Mouse (Mus musculus) cortical plate, adult 2 months (tissue): ENCODE measurements around the gene Dnajc17.

Source experiments
- CTCF ChIP-seq: fragments of 200-500 bp; IDR thresholded peaks from 2 replicates; pipeline ENCODE4 v1.5.1; 2011; ENCODE audit warnings: mild to moderate bottlenecking, control low read depth, low read length; ENCODE audit not compliant: insufficient read depth; ENCODE audit errors: extremely low read depth
- POLR2A ChIP-seq: fragments of 200-500 bp; IDR thresholded peaks from 2 replicates; pipeline ENCODE4 v1.6.1; 2011; ENCODE audit warnings: mild to moderate bottlenecking, low read length, control low read depth; ENCODE audit not compliant: insufficient read depth; ENCODE audit errors: extremely low read depth

DNA sequence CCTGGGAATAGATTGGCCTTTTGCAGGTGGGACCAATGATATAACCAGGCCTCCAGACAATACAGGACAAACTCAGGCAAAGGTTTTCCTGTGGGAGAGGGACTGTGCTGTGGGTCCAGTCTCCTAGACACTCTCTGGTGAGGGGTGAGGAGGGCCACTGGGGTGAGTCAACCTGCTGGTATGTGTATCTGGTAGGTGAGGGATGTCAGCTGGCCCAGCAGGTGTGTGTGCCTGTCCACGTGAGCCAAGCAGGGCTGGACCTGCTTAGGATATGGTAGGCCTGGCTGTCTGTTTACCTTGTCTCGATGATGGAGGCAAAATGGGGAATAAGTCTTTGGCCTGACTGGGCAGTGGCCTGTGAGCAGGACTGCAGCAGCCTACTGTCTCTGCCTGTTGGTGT is 30.1 kb upstream of the Dnajc17 start:
- TF ChIP-seq CTCF (no peak), POLR2A (no peak)
